ENCODE assay signal across 22 mouse cellular contexts in the genomic region with DNA sequence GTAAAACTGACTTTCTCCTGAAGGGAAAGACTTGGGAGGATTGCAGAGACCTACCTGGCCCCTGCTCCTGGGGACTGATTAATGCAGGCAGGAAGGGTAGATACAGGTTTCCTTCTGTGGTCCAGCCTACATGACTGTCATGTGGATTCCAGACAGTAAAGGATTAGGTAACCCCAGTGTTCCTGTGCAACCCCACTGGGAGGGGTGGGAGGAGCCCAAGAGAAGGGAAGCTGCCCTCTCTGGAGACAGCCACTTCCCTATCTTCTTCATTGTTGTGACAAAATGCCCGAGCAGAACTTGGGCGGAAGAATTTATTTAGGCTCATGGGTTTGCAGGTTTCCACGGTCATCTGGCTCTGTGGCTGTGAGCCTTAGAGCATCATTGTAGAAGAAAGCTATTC.
"Had no signal": no experiment of that assay in that cellular context is flagged by ENCODE, and none has a peak within 500 bp of the region (broad histone marks: within the 10 kb centered on the region; RNA-seq: fewer than 3 reads in every experiment).

No protein-coding gene starts in this region.

- DNase-seq: kidney, adult 11 months; kidney, adult 8-10 months; kidney, postnatal 10 days; kidney, postnatal 4 days; layer of hippocampus, adult 9-11 months; layer of hippocampus, postnatal 36 days; liver, embryonic 13.5 days; right cerebral cortex, adult 18-20 months; right cerebral cortex, postnatal 14 days; spleen, adult 18-20 months; thymus, adult 2 months; thymus, postnatal 14 days; thymus, postnatal 4 days had no signal

- H3K27me3 ChIP-seq: intestine, embryonic 15.5 days; kidney, embryonic 15.5 days; midbrain, embryonic 15.5 days; neural tube, embryonic 12.5 days; stomach, embryonic 15.5 days had no signal

- H3K4me3 ChIP-seq: intestine, embryonic 15.5 days; kidney, embryonic 15.5 days; left cerebral cortex, adult 2 months; liver, embryonic 13.5 days; midbrain, embryonic 12.5 days; midbrain, embryonic 15.5 days; neural tube, embryonic 12.5 days; neural tube, embryonic 15.5 days; stomach, embryonic 15.5 days had no signal

- H3K36me3 ChIP-seq: intestine, embryonic 15.5 days; kidney, embryonic 15.5 days; liver, embryonic 13.5 days; midbrain, embryonic 12.5 days; midbrain, embryonic 15.5 days; neural tube, embryonic 12.5 days; neural tube, embryonic 15.5 days; stomach, embryonic 15.5 days had no signal

- H3K4me2 ChIP-seq: intestine, embryonic 15.5 days; kidney, embryonic 15.5 days; liver, embryonic 13.5 days; lung, embryonic 14.5 days; midbrain, embryonic 12.5 days; midbrain, embryonic 15.5 days; neural tube, embryonic 12.5 days; neural tube, embryonic 15.5 days; stomach, embryonic 15.5 days had no signal

- H3K9me3 ChIP-seq: intestine, embryonic 15.5 days; kidney, embryonic 15.5 days; liver, embryonic 13.5 days; midbrain, embryonic 12.5 days; midbrain, embryonic 15.5 days; neural tube, embryonic 12.5 days; neural tube, embryonic 15.5 days; stomach, embryonic 15.5 days had no signal

- H3K9ac ChIP-seq: intestine, embryonic 15.5 days; kidney, embryonic 15.5 days; liver, embryonic 13.5 days; lung, embryonic 14.5 days; midbrain, embryonic 12.5 days; midbrain, embryonic 15.5 days; neural tube, embryonic 12.5 days; neural tube, embryonic 15.5 days; stomach, embryonic 15.5 days had no signal

- ATAC-seq: intestine, embryonic 15.5 days; midbrain, embryonic 15.5 days had no signal

- H3K27ac ChIP-seq: intestine, embryonic 15.5 days; kidney, embryonic 15.5 days; left cerebral cortex, adult 2 months; liver, embryonic 13.5 days; midbrain, embryonic 12.5 days; midbrain, embryonic 15.5 days; neural tube, embryonic 12.5 days; neural tube, embryonic 15.5 days; stomach, embryonic 15.5 days had no signal
